Mouse (Mus musculus): ENCODE results near the gene Usp36. TPM values are rescaled to one million over a fixed set of nuclear protein-coding genes. Genes with fewer than 3 reads are reported as not detected.

Usp36 gene
- polyA plus RNA-seq, 1 experiment from 2014 or later: 14.8 TPM

- Histone ChIP-seq H3K9ac (no peak overlapping the region), H3K4me3 (no peak overlapping the region), H3K4me1 (replicated peaks) (0 out of 2 replicates have a peak, but pooled peaks cover 2% of the 10 kb centered on the region), H3K4me2 (no peak overlapping the region), H3K27ac (ENCODE audit: poor library complexity, severe bottlenecking) (no peak overlapping the region), H3K36me3 (peaks cover 96% of the 10 kb centered on the region), H3K27me3 (replicated peaks) (no peaks in the 10 kb centered on the region), H3K9me3 (replicated peaks) (no peaks in the 10 kb centered on the region)
- no peak for ATAC-seq (ENCODE audit: insufficient number of reproducible peaks, low FRiP score)
- 92% methylated on average over 7 of the region's 7 CpGs for WGBS
Observed at GRCm38 (mm10) chr11:118266666-118267046, 23.4 kb downstream of the Usp36 start.

DNA sequence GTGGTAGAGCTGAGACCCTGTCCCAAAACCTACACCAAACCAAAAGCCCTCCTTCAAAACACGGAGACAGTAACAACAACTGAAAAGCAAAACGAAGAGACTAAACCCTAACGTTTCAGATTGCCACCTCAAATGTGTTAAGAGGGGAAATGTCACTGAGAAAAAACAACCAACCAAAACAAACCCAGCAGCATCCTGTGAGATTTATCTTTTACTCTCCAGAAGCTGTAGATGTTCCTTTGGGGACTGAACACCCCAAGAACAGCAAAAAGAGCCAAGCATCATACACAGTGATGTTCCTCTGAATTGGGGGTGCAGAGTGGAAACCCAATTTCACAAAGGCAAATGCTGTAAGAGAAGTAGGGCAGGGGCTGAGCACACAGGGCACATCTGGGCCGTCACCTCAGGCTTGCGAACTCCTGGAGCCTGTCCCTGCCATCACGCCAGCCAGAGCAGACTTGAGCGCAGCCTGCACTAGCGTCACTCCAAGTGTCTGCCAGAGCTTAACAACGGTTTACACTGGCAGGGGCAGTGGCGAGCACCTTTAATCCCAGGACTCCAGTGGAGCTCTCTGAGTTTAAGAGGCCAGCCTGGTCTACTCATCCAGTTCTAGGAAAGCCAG is 23.9 kb downstream of the Usp36 start:
- Histone ChIP-seq H3K36me3 (peaks cover 96% of the 10 kb centered on the region), H3K4me2 (no peak overlapping the region), H3K27ac (ENCODE audit: poor library complexity, severe bottlenecking) (no peak overlapping the region), H3K4me3 (no peak overlapping the region), H3K27me3 (replicated peaks) (no peaks in the 10 kb centered on the region), H3K9ac (no peak overlapping the region), H3K4me1 (replicated peaks) (0 out of 2 replicates have a peak, but pooled peaks cover 2% of the 10 kb centered on the region), H3K9me3 (replicated peaks) (no peaks in the 10 kb centered on the region)
- no peak for ATAC-seq (ENCODE audit: insufficient number of reproducible peaks, low FRiP score)
- WGBS: 87% methylated on average over 10 of the region's 10 CpGs

DNA sequence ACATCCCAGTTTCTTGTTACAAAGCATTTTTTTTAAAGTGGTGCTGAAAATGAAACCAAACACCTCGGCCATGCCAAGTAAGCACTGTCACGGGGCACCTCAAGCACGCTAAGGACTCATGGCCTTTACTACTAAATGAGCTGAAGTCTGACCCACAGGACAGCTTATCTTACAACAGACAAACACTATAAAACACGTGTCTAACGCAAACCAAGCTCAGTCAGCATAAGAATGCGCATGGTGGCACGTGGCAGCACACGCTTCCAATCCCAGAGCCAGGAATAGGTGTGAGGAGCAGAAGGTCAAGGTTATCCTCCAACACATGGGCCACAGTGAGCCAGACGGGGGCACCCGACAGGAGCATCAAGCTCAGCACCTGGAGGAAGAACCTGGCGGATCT is 24.4 kb downstream of the Usp36 start:
- WGBS: 85% methylated on average over 11 of the region's 11 CpGs
- Histone ChIP-seq H3K4me3 (no peak overlapping the region), H3K36me3 (peaks cover 97% of the 10 kb centered on the region), H3K4me2 (no peak overlapping the region), H3K27me3 (replicated peaks) (no peaks in the 10 kb centered on the region), H3K9me3 (replicated peaks) (no peaks in the 10 kb centered on the region), H3K9ac (no peak overlapping the region), H3K27ac (ENCODE audit: poor library complexity, severe bottlenecking) (no peak overlapping the region), H3K4me1 (replicated peaks) (0 out of 2 replicates have a peak, but pooled peaks cover 2% of the 10 kb centered on the region)
- ATAC-seq (ENCODE audit: insufficient number of reproducible peaks, low FRiP score): no peak

DNA sequence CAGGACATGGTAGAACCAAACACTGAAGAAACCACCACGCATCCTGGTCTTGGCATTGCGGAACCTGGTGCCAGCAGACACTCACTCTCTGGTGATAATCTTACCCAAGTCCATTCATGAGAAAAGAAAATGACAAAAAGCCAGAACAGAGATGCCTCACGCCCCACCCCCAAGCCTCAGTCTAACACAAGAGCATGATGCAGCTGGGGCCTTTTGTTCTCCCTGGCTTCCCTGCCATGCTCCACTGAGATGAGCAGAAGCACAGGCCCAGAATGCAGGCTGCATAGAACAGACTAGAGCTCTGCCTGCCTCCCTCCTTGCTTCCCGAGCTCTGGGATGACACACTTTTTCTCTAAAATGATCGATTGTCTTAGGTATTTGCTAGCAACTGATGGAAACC is 26.9 kb downstream of the Usp36 start:
- Histone ChIP-seq H3K36me3 (peaks cover 98% of the 10 kb centered on the region), H3K4me2 (no peak overlapping the region), H3K9ac (no peak overlapping the region), H3K4me3 (no peak overlapping the region), H3K9me3 (replicated peaks) (no peaks in the 10 kb centered on the region), H3K27me3 (replicated peaks) (no peaks in the 10 kb centered on the region), H3K27ac (ENCODE audit: poor library complexity, severe bottlenecking) (no peak overlapping the region), H3K4me1 (replicated peaks) (0 out of 2 replicates have a peak, but pooled peaks cover 2% of the 10 kb centered on the region)
- ATAC-seq (ENCODE audit: insufficient number of reproducible peaks, low FRiP score): no peak
- whole genome bisulfite sequencing: 91% methylated on average over 5 of the region's 5 CpGs

DNA sequence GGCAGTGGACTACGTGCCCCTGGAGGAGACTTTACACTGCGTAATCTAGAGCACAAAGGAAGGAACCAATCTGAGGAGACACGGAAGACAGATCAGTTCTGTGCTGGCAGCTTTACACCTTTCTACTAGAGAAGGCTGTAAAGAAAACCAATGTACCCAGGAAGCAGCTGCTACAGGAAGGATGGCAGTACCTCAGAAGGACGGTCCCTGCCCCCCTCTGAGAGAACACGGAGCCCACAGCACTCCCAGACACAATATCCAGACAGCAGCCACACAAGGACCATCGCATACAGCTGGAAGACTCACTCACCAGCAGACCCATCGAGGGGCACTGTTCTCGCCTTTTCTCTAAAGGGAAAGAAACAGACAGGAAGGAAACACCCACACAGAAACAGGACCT is 30.0 kb downstream of the Usp36 start:
- 79% methylated on average over 8 of the region's 8 CpGs for WGBS
- Histone ChIP-seq H3K4me1 (replicated peaks) (peaks cover 11% of the 10 kb centered on the region), H3K27ac (ENCODE audit: poor library complexity, severe bottlenecking) (no peak overlapping the region), H3K9ac (no peak overlapping the region), H3K27me3 (replicated peaks) (no peaks in the 10 kb centered on the region), H3K4me2 (no peak overlapping the region), H3K36me3 (peaks cover 91% of the 10 kb centered on the region), H3K4me3 (no peak overlapping the region), H3K9me3 (replicated peaks) (no peaks in the 10 kb centered on the region)
- no peak for ATAC-seq (ENCODE audit: insufficient number of reproducible peaks, low FRiP score)

DNA sequence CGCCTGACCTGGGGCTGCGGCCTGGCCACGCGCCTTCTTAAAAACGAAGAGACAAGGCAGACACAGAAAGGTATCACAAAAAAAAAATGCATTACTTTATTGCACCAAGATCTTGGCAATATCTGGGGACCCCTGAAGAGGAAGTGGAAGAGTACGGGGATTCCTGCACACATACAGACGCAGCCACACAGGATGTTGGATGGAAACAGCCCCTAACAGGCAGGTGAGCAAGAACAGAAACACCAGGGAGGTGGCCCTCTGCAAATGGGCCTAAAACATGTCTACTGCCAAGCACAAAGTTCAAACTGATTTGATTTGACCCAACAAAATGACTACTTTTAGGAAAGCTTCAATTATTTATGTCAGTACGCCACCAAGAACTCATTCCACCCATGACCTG is 30.5 kb downstream of the Usp36 start:
- H3K4me1 ChIP-seq (replicated peaks): peaks cover 11% of the 10 kb centered on the region
- H3K9me3 ChIP-seq (replicated peaks): no peaks in the 10 kb centered on the region
- no peak overlapping the region for H3K4me3 ChIP-seq
- no peaks in the 10 kb centered on the region for H3K27me3 ChIP-seq (replicated peaks)
- no peak overlapping the region for H3K9ac ChIP-seq
- no peak overlapping the region for H3K4me2 ChIP-seq
- no peak overlapping the region for H3K27ac ChIP-seq (ENCODE audit: poor library complexity, severe bottlenecking)
- 93% methylated on average over 8 of the region's 8 CpGs for whole genome bisulfite sequencing
- H3K36me3 ChIP-seq: peaks cover 86% of the 10 kb centered on the region
- ATAC-seq (ENCODE audit: insufficient number of reproducible peaks, low FRiP score): no peak

- no peaks in the 10 kb centered on the region for H3K27me3 ChIP-seq (replicated peaks)
- H3K4me1 ChIP-seq (replicated peaks): peaks cover 21% of the 10 kb centered on the region
- peaks cover 54% of the 10 kb centered on the region for H3K36me3 ChIP-seq
- no peak overlapping the region for H3K4me3 ChIP-seq
- no peak overlapping the region for H3K4me2 ChIP-seq
- WGBS: 85% methylated on average over 7 of the region's 7 CpGs
- no peaks in the 10 kb centered on the region for H3K9me3 ChIP-seq (replicated peaks)
- H3K27ac ChIP-seq (ENCODE audit: poor library complexity, severe bottlenecking): no peak overlapping the region
- H3K9ac ChIP-seq: no peak overlapping the region
- no peak for ATAC-seq (ENCODE audit: insufficient number of reproducible peaks, low FRiP score)
Observed at GRCm38 (mm10) chr11:118256371-118256770, 33.7 kb downstream of the Usp36 start.

DNA sequence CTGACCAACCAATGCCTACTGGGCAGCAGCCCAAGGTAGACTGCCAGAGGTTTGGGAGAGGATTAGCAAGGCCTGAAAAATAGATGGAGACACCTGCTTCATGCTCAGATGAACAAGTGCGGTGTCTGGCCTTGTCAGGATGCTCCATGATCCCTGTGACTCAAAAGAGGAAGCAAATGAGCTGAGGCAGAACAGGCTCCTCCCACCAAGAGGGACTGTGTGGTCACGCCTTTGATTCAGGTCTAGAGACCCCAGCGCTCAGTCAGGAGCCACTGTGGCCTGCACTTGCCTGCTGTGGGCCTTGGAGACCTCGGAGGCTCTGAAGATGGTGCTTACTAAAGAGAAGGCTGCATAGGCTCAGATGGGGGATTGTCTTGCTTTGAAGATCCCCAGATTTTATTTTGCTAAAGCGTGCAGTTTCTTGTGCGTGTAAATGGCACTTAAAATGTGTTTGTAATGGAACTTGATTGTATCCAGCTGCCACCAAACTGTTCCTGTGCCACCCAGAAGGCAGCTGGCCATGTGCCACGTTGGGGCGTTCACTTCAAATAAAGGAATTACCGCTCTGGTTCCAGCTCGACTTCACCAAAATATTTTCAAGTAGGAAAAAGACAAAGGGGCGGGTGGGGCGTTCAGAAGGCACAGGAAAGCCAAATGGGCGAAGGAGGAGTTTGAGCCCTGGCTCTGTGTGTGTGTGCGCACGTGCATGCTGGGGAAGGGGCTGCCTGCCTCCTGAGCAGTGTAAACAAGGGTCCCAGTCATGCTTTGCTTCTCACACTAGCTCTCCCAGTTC is 35.7 kb downstream of the Usp36 start:
- Histone ChIP-seq H3K27me3 (replicated peaks) (no peaks in the 10 kb centered on the region), H3K27ac (ENCODE audit: poor library complexity, severe bottlenecking) (0 out of 2 replicates have a peak overlapping the region, but pooled peaks have one; percentile 8), H3K9me3 (replicated peaks) (no peaks in the 10 kb centered on the region), H3K4me2 (no peak overlapping the region), H3K4me1 (replicated peaks) (peaks cover 25% of the 10 kb centered on the region), H3K4me3 (no peak overlapping the region), H3K36me3 (peaks cover 33% of the 10 kb centered on the region), H3K9ac (no peak overlapping the region)
- no peak for ATAC-seq (ENCODE audit: insufficient number of reproducible peaks, low FRiP score)
- 69% methylated on average over 15 of the region's 15 CpGs for WGBS

GRCm38 (mm10) chr11:118253447-118254158 is 36.4 kb downstream of the Usp36 start:
- no peaks in the 10 kb centered on the region for H3K9me3 ChIP-seq (replicated peaks)
- H3K4me3 ChIP-seq: no peak overlapping the region
- H3K27ac ChIP-seq (ENCODE audit: poor library complexity, severe bottlenecking): no peak overlapping the region
- WGBS: 90% methylated on average over 7 of the region's 7 CpGs
- no peak for ATAC-seq (ENCODE audit: insufficient number of reproducible peaks, low FRiP score)
- peaks cover 31% of the 10 kb centered on the region for H3K4me1 ChIP-seq (replicated peaks)
- no peak overlapping the region for H3K9ac ChIP-seq
- peaks cover 26% of the 10 kb centered on the region for H3K36me3 ChIP-seq
- no peak overlapping the region for H3K4me2 ChIP-seq
- no peaks in the 10 kb centered on the region for H3K27me3 ChIP-seq (replicated peaks)

- H3K9me3 ChIP-seq (replicated peaks): no peaks in the 10 kb centered on the region
- under 1% methylated on average over 5 of the region's 5 CpGs for WGBS
- peak; percentile 7; the same call in 1 of the 2 replicates for ATAC-seq (ENCODE audit: insufficient number of reproducible peaks, low FRiP score)
Observed at GRCm38 (mm10) chr11:118249012-118249383, 41.0 kb downstream of the Usp36 start.

More at GRCm38 (mm10) chr11:118249012-118249383, 41.0 kb downstream of the Usp36 start:
- Histone ChIP-seq H3K36me3 (no peaks in the 10 kb centered on the region), H3K4me3 (peak overlapping the region; percentile 86), H3K27ac (ENCODE audit: poor library complexity, severe bottlenecking) (peak overlapping the region; percentile 88), H3K4me2 (peak overlapping the region; percentile 64), H3K9ac (peak overlapping the region; percentile 51), H3K27me3 (replicated peaks) (no peaks in the 10 kb centered on the region), H3K4me1 (replicated peaks) (peaks cover 32% of the 10 kb centered on the region)

Measured in heart, embryonic 12.5 days (tissue).